Mouse (Mus musculus): Measurements from ENCODE around the gene Kcnj5.

DNA sequence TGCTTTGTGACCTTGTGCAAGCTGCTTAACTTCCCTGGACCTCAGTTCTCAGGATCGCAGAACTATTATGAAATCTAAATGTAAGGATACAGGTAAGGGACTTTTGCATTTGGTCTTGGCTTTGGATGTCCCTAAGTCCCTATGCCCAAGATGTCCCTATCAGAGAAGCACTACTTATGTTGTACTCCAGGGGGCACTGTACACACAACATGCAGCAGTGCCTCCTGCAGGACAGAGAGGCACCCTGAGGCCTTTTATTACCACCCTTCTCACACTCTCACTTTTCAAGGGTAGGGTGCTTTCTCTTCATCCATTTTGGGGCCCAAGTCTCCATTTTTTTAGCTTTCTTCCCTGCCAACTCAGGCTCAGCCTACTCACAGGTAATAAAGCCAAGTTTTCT is 44.0 kb upstream of the Kcnj5 start:
- peak; percentile 82 for TF ChIP-seq CTCF (IDR thresholded peaks at IDR 0.05; ENCODE audit: low read depth)
- TF ChIP-seq EP300 (IDR thresholded peaks at IDR 0.05; ENCODE audit: low read depth), result no peak

All from liver, postnatal 0 days (tissue).